Mouse (Mus musculus) left cerebral cortex, postnatal 14 days (tissue): ENCODE measurements at regions not wholly inside any gene's neighbourhood (a gene's known extent, or its start where the extent isn't known, plus 50 kb on each side); places are given as distances from the start of the nearest gene placed in this dataset.
A peak's percentile ranks its signal among the peaks of the same experiment; 100 is the strongest.

Source experiments
- DNase-seq, 2 experiments: peaks; one replicate each; pipeline ENCODE4 v3.0.0; 2021 to 2022; ENCODE audit warnings: low spot score in 2 of 2, mixed read lengths in 1 of 2
- intact Hi-C: fragments of 180-260 bp; cut with DNase I; formaldehyde crosslinking; loops from one replicate; pipeline ENCODE4 v1.15.1; 2025

- intact Hi-C loops, result no loop called here
- DNase-seq, result no peak
Measured at GRCm38 (mm10) chr4:106093252-106093651, 222.8 kb upstream of the Usp24 start.

- intact Hi-C loops, result no loop called here
Measured at GRCm38 (mm10) chr4:106094882-106095556, 221.0 kb upstream of the Usp24 start.

GRCm38 (mm10) chr4:106096130-106096529 lies 219.9 kb upstream of the Usp24 start:
- intact Hi-C loops, result no loop called here
- no peak for DNase-seq

More at GRCm38 (mm10) chr4:106094882-106095556, 221.0 kb upstream of the Usp24 start:
- no peak for DNase-seq

GRCm38 (mm10) chr4:106097846-106098245 lies 218.2 kb upstream of the Usp24 start:
- intact Hi-C loops, result no loop called here
- DNase-seq, result no peak

GRCm38 (mm10) chr4:106100211-106101025 lies 215.6 kb upstream of the Usp24 start:
- no peak for DNase-seq
- intact Hi-C loops, result no loop called here

- no peak for DNase-seq
- intact Hi-C loops, result no loop called here
Measured at GRCm38 (mm10) chr4:106101904-106102303, 214.1 kb upstream of the Usp24 start.

- peak in 1 of 2 experiments; percentile 8 for DNase-seq
Measured at GRCm38 (mm10) chr4:106102451-106102977, 213.5 kb upstream of the Usp24 start.

GRCm38 (mm10) chr4:106103750-106104635 lies 212.0 kb upstream of the Usp24 start:
- intact Hi-C loops, result no loop called here
- no peak for DNase-seq

More at GRCm38 (mm10) chr4:106102451-106102977, 213.5 kb upstream of the Usp24 start:
- intact Hi-C loops, result no loop called here

GRCm38 (mm10) chr4:106112981-106113380 lies 203.0 kb upstream of the Usp24 start:
- no peak for DNase-seq

GRCm38 (mm10) chr4:106113747-106114146 lies 202.3 kb upstream of the Usp24 start:
- no peak for DNase-seq
- intact Hi-C loops, result no loop called here

More at GRCm38 (mm10) chr4:106112981-106113380, 203.0 kb upstream of the Usp24 start:
- intact Hi-C loops, result no loop called here

- no peak for DNase-seq
Measured at GRCm38 (mm10) chr4:106116611-106117010, 199.4 kb upstream of the Usp24 start.

GRCm38 (mm10) chr4:106121306-106121705 lies 194.7 kb upstream of the Usp24 start:
- no peak for DNase-seq
- intact Hi-C loops, result no loop called here

More at GRCm38 (mm10) chr4:106116611-106117010, 199.4 kb upstream of the Usp24 start:
- intact Hi-C loops, result no loop called here

GRCm38 (mm10) chr4:106123038-106123654 lies 192.9 kb upstream of the Usp24 start:
- no peak for DNase-seq
- intact Hi-C loops, result no loop called here

- intact Hi-C loops, result no loop called here
- no peak for DNase-seq
Measured at GRCm38 (mm10) chr4:106127199-106127598, 188.8 kb upstream of the Usp24 start.

- intact Hi-C loops, result no loop called here
- DNase-seq, result peak; percentile 17 to 26
Measured at GRCm38 (mm10) chr4:106127641-106128040, 188.4 kb upstream of the Usp24 start.

GRCm38 (mm10) chr4:106129327-106129726 lies 186.7 kb upstream of the Usp24 start:
- intact Hi-C loops, result no loop called here
- no peak for DNase-seq

GRCm38 (mm10) chr4:106129803-106130202 lies 186.2 kb upstream of the Usp24 start:
- no peak for DNase-seq
- intact Hi-C loops, result no loop called here

- no peak for DNase-seq
- intact Hi-C loops, result no loop called here
Measured at GRCm38 (mm10) chr4:106133746-106134730, 182.0 kb upstream of the Usp24 start.
